Mouse (Mus musculus) MEL (cell line): ENCODE data around the gene Gm28048. TPM values are rescaled to one million over a fixed set of nuclear protein-coding genes. Genes with fewer than 3 reads are reported as not detected.

Experiments used
- DNase-seq: peaks from one replicate; pipeline ENCODE4 v3.0.0; 2011; ENCODE audit warnings: low read depth, low spot score
- H3K27ac ChIP-seq: 2 replicates; pipeline ENCODE4 v1.5.1; 2012; ENCODE audit warnings: low read depth, mild to moderate bottlenecking, control low read depth, low read length, moderate library complexity; ENCODE audit not compliant: control insufficient read depth
- H3K27me3 ChIP-seq, 2 experiments: fragments of 150-350 bp in 1 of 2; sonication (generic) in 1 of 2; 2 replicates each; pipeline ENCODE4 v1.6.1; 2012; ENCODE audit warnings: low read length in 2 of 2, mild to moderate bottlenecking in 2 of 2, improper control_type of control experiment in 1 of 2, moderate library complexity in 1 of 2; ENCODE audit not compliant: insufficient read depth in 2 of 2, control insufficient read depth in 1 of 2
- H3K36me3 ChIP-seq, 2 experiments: 2 replicates each; pipeline ENCODE4 v1.6.1; 2012 to 2014; ENCODE audit warnings: low read length in 2 of 2, improper control_type of control experiment in 1 of 2, inconsistent platforms in 1 of 2, mild to moderate bottlenecking in 1 of 2; ENCODE audit not compliant: insufficient read depth in 2 of 2, control insufficient read depth in 1 of 2
- H3K4me1 ChIP-seq, 2 experiments: fragments of 150-350 bp in 1 of 2; sonication (generic) in 1 of 2; 2 replicates each; pipeline ENCODE4 v1.6.1; 2012; ENCODE audit warnings: low read length in 2 of 2, improper control_type of control experiment in 1 of 2, mild to moderate bottlenecking in 1 of 2; ENCODE audit not compliant: insufficient read depth in 2 of 2, control insufficient read depth in 1 of 2
- H3K4me3 ChIP-seq, 2 experiments: fragments of 150-350 bp in 1 of 2; sonication (generic) in 1 of 2; 2 replicates each; pipeline ENCODE4 v1.5.1; 2012; ENCODE audit warnings: low read depth in 2 of 2, low read length in 2 of 2, mild to moderate bottlenecking in 2 of 2, moderate library complexity in 2 of 2, control low read depth in 1 of 2, improper control_type of control experiment in 1 of 2; ENCODE audit not compliant: control insufficient read depth in 1 of 2, insufficient read depth in 1 of 2
- H3K79me2 ChIP-seq: 2 replicates; pipeline ENCODE4 v1.6.1; 2012; ENCODE audit warnings: mild to moderate bottlenecking, low read length, moderate library complexity; ENCODE audit not compliant: control insufficient read depth, poor library complexity, insufficient read depth
- H3K9ac ChIP-seq: 2 replicates; pipeline ENCODE4 v1.6.1; 2012; ENCODE audit warnings: low read depth, mild to moderate bottlenecking, control low read depth, low read length, moderate library complexity; ENCODE audit not compliant: control insufficient read depth, poor library complexity, severe bottlenecking
- H3K9me3 ChIP-seq: fragments of 150-350 bp; sonication (generic); replicated peaks from 2 replicates; pipeline ENCODE4 v1.6.1; 2012; ENCODE audit warnings: mild to moderate bottlenecking, low read length, improper control_type of control experiment, moderate library complexity; ENCODE audit not compliant: insufficient read depth
- BHLHE40 ChIP-seq: IDR thresholded peaks from 2 replicates; pipeline ENCODE4 v1.6.1; 2012; ENCODE audit warnings: low read depth, mild to moderate bottlenecking, inconsistent platforms, low read length, improper control_type of control experiment, borderline replicate concordance
- CHD1 ChIP-seq: IDR thresholded peaks from 2 replicates; pipeline ENCODE4 v1.6.1; 2012; ENCODE audit warnings: low read depth, mild to moderate bottlenecking, inconsistent platforms, low read length, improper control_type of control experiment
- ELF1 ChIP-seq: IDR thresholded peaks from 2 replicates; pipeline ENCODE4 v1.6.1; 2014; ENCODE audit warnings: low read depth, mild to moderate bottlenecking, inconsistent platforms, low read length, improper control_type of control experiment, moderate library complexity
- EP300 ChIP-seq, 2 experiments: IDR thresholded peaks; 2 replicates each; pipeline ENCODE4 v1.6.1; 2011; ENCODE audit warnings: improper control_type of control experiment in 2 of 2, low read length in 2 of 2, low read depth in 1 of 2, mild to moderate bottlenecking in 1 of 2
- GABPA ChIP-seq: IDR thresholded peaks from 2 replicates; pipeline ENCODE4 v1.6.1; 2012; ENCODE audit warnings: low read depth, mild to moderate bottlenecking, inconsistent platforms, low read length, improper control_type of control experiment, moderate library complexity
- KAT2A ChIP-seq: conservative IDR thresholded peaks from 2 replicates; pipeline ENCODE4 v1.6.1; 2012; ENCODE audit warnings: low read depth, low read length, improper control_type of control experiment, inconsistent platforms
- MXI1 ChIP-seq: IDR thresholded peaks from 2 replicates; pipeline ENCODE4 v1.6.1; 2011; ENCODE audit warnings: mild to moderate bottlenecking, low read depth, low read length, improper control_type of control experiment
- MYC ChIP-seq: IDR thresholded peaks from 2 replicates; pipeline ENCODE4 v1.6.1; 2011; ENCODE audit warnings: low read depth, mild to moderate bottlenecking, low read length, improper control_type of control experiment, moderate library complexity
- NRF1 ChIP-seq: IDR thresholded peaks from 2 replicates; pipeline ENCODE4 v1.6.1; 2014; ENCODE audit warnings: low read depth, mild to moderate bottlenecking, inconsistent platforms, low read length, improper control_type of control experiment, moderate library complexity; ENCODE audit not compliant: poor library complexity, insufficient read depth, severe bottlenecking
- POLR2AphosphoS2 ChIP-seq: IDR thresholded peaks from 2 replicates; pipeline ENCODE4 v1.6.1; 2011; ENCODE audit warnings: low read length, improper control_type of control experiment
- RAD21 ChIP-seq: IDR thresholded peaks from 2 replicates; pipeline ENCODE4 v1.6.1; 2011; ENCODE audit warnings: mild to moderate bottlenecking, low read depth, low read length, improper control_type of control experiment
- SIN3A ChIP-seq: IDR thresholded peaks from 2 replicates; pipeline ENCODE4 v1.6.1; 2012; ENCODE audit warnings: low read length, improper control_type of control experiment, inconsistent platforms
- SMC3 ChIP-seq: IDR thresholded peaks from 2 replicates; pipeline ENCODE4 v1.6.1; 2011; ENCODE audit warnings: low read depth, low read length, improper control_type of control experiment
- TCF12 ChIP-seq: IDR thresholded peaks from 2 replicates; pipeline ENCODE4 v1.6.1; 2014; ENCODE audit warnings: low read depth, mild to moderate bottlenecking, inconsistent platforms, low read length, improper control_type of control experiment, moderate library complexity
- UBTF ChIP-seq: IDR thresholded peaks from 2 replicates; pipeline ENCODE4 v1.6.1; 2012; ENCODE audit warnings: low read depth, mild to moderate bottlenecking, inconsistent platforms, low read length, improper control_type of control experiment, moderate library complexity, borderline replicate concordance; ENCODE audit not compliant: insufficient read depth
- USF1 ChIP-seq: IDR thresholded peaks from 2 replicates; pipeline ENCODE4 v1.6.1; 2014; ENCODE audit warnings: low read depth, mild to moderate bottlenecking, inconsistent platforms, low read length, improper control_type of control experiment, moderate library complexity
- USF2 ChIP-seq, 2 experiments: IDR thresholded peaks; 2 replicates each; pipeline ENCODE4 v1.6.1; 2011 to 2012; ENCODE audit warnings: improper control_type of control experiment in 2 of 2, low read length in 2 of 2, borderline replicate concordance in 1 of 2, inconsistent platforms in 1 of 2, low read depth in 1 of 2, mild to moderate bottlenecking in 1 of 2; ENCODE audit not compliant: insufficient read depth in 1 of 2
- ZC3H11A ChIP-seq: IDR thresholded peaks from 2 replicates; pipeline ENCODE4 v1.6.1; 2012; ENCODE audit warnings: low read depth, mild to moderate bottlenecking, inconsistent platforms, low read length, improper control_type of control experiment
- ZMIZ1 ChIP-seq: IDR thresholded peaks from 2 replicates; pipeline ENCODE4 v1.6.1; 2012; ENCODE audit warnings: low read depth, mild to moderate bottlenecking, inconsistent platforms, low read length, improper control_type of control experiment, moderate library complexity
- ZNF384 ChIP-seq: IDR thresholded peaks from 2 replicates; pipeline ENCODE4 v1.6.1; 2012; ENCODE audit warnings: low read depth, mild to moderate bottlenecking, inconsistent platforms, low read length, improper control_type of control experiment
- polyA plus RNA-seq, 2 experiments: library from polyadenylated mRNA; stranded (reverse) in 1 of 2; unstranded in 1 of 2; fragments of >175 nt in 1 of 2; fragments of >200 nt in 1 of 2; gene quantifications; 2 replicates each; pipeline versions ENCODE4 v1.2.1 to v1.2.4; 2012; ENCODE audit warnings: low replicate concordance in 2 of 2, low read depth in 1 of 2; ENCODE audit not compliant: insufficient read length in 2 of 2, insufficient read depth in 1 of 2, missing spikeins in 1 of 2
- total RNA-seq: library from RNA; depleted of rRNA; stranded (reverse); fragments of 300-350 nt; gene quantifications from 2 replicates; pipeline ENCODE4 v1.2.3, GENCODE M21; 2012

Gene Gm28048
- total and polyA plus RNA-seq, 3 experiments, result 8.6 to 15.0 TPM; not detected in 1

DNA sequence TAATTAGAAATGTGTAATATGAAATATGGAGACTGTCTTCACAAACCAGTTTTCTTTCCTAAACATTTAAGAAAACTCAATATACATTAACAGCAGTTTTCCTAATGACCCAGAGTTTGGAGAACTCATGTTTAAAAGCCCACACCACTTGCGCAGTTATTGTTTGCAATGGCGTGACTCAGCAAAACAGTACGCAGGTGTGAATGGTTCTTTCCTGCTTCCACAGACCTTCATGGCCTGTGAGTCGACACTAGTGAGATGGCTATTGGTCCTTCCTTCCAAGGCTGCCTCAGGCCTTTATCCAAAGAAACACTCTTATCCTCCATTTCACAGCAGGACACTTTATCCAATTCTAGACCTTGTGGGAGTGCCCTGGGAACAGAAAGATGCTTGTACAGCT lies 84.2 kb downstream of the Gm28048 start:
- no peaks in the 10 kb centered on the region for H3K27me3 ChIP-seq
- no peak overlapping the region for H3K27ac ChIP-seq
- H3K4me1 ChIP-seq, result peaks cover 0 to 4% of the 10 kb centered on the region in 2 experiments; a peak in 1 of 4 replicates
- no peak overlapping the region for H3K9ac ChIP-seq
- TF ChIP-seq GABPA, result no peak
- no peak for TF ChIP-seq UBTF
- TF ChIP-seq KAT2A, result no peak
- TF ChIP-seq USF2 (IDR thresholded peaks at IDR 0.05; ENCODE audit: borderline replicate concordance in 1 of 2, insufficient read depth in 1 of 2, low read depth in 1 of 2, low read length in 2 of 2), result no peak
- TF ChIP-seq MXI1, result no peak
- TF ChIP-seq POLR2AphosphoS2, result no peak
- TF ChIP-seq TCF12, result no peak
- no peak for TF ChIP-seq USF1
- no peak for TF ChIP-seq ZC3H11A
- TF ChIP-seq ZNF384, result no peak
- TF ChIP-seq NRF1, result no peak
- no peak for TF ChIP-seq SIN3A
- TF ChIP-seq ELF1, result no peak
- TF ChIP-seq EP300 (IDR thresholded peaks at IDR 0.05; ENCODE audit: low read depth in 1 of 2, low read length in 2 of 2), result no peak
- no peak for TF ChIP-seq MYC
- DNase-seq, result no peak
- H3K4me3 ChIP-seq, result no peak overlapping the region
- no peaks in the 10 kb centered on the region for H3K9me3 ChIP-seq
- peaks cover 0 to 3% of the 10 kb centered on the region in 2 experiments; a peak in 1 of 4 replicates for H3K36me3 ChIP-seq
- no peaks in the 10 kb centered on the region for H3K79me2 ChIP-seq

DNA sequence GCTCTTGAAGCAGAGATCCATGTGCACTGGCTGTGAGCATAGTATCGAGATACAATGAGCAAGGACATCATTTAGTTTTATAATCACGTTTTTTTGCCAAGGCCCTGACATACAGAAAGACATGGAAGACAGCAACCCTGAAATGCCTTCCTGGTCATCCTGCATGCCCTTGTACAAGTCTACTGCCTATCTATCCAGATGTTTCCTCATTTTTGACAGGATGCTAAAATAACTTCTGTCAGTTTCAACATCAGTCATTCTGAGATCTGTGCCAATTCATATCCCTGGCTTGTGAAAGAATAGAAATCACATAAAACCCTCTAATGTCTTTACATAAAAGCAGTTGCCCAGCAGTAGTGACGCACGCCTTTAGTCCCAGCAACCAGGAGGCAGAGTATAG lies 84.8 kb downstream of the Gm28048 start:
- Histone ChIP-seq H3K4me3 (no peak overlapping the region), H3K27me3 (no peaks in the 10 kb centered on the region), H3K4me1 (peaks cover 0 to 4% of the 10 kb centered on the region in 2 experiments; a peak in 1 of 4 replicates), H3K9me3 (no peaks in the 10 kb centered on the region), H3K36me3 (peaks cover 0 to 3% of the 10 kb centered on the region in 2 experiments; a peak in 1 of 4 replicates), H3K79me2 (no peaks in the 10 kb centered on the region), H3K27ac (no peak overlapping the region), H3K9ac (no peak overlapping the region)
- DNase-seq, result no peak
- TF ChIP-seq RAD21, result no peak
- no peak for TF ChIP-seq BHLHE40
- TF ChIP-seq SMC3, result no peak
- no peak for TF ChIP-seq CHD1
- TF ChIP-seq ZMIZ1, result no peak
